Mouse (Mus musculus): ENCODE measurements around the gene Actg2.

GRCm38 (mm10) chr6:83478217-83478616 lies 57.8 kb downstream of the Actg2 start:
- TF ChIP-seq POLR2AphosphoS2 (IDR thresholded peaks at IDR 0.05; ENCODE audit: low read depth, low read length) = no peak
- no peak for TF ChIP-seq MAX (IDR thresholded peaks at IDR 0.05; ENCODE audit: low read length)
- no peak for TF ChIP-seq POLR2A (IDR thresholded peaks at IDR 0.05; ENCODE audit: low read depth, low read length)
- TF ChIP-seq CTCF (conservative IDR thresholded peaks at IDR 0.05 in 1 of 2, IDR thresholded peaks at IDR 0.05 in 1 of 2; ENCODE audit: low read depth in 2 of 2, low read length in 2 of 2) = peak in 1 of 2 experiments; percentile 51; a peak in 2 of 4 replicates
- TF ChIP-seq BHLHE40 (IDR thresholded peaks at IDR 0.05; ENCODE audit: low read depth, low read length) = no peak
- TF ChIP-seq CHD1 (IDR thresholded peaks at IDR 0.05; ENCODE audit: low read depth, low read length) = no peak

Measured in CH12.LX (cell line).